ENCODE assay signal across 8 mouse cellular contexts in genomic region chr17:71003112-71003511, GRCm38 (mm10). TPM values are rescaled to one million over a fixed set of nuclear protein-coding genes. Genes with fewer than 3 reads are reported as not detected.
DNase-seq lines count a peak whose midpoint lies in the region; ATAC-seq and TF ChIP-seq lines count a peak whose summit lies in the region.

No protein-coding gene starts in this region.

- no peak for TF ChIP-seq CTCF in small intestine, adult 2 months (IDR thresholded peaks at IDR 0.05; ENCODE audit: extremely low read depth, insufficient read length, insufficient replicate concordance, low read depth, low read length)

- H3K4me3 ChIP-seq in lung, embryonic 15.5 days: peak overlapping the region; percentile 80
- H3K4me3 ChIP-seq in forebrain, embryonic 12.5 days (replicated peaks): no peak overlapping the region
- peak overlapping the region; percentile 84 for H3K4me3 ChIP-seq in limb, embryonic 12.5 days (replicated peaks)
- H3K4me3 ChIP-seq in small intestine, adult 2 months (ENCODE audit: low read depth, low read length): no peak overlapping the region

- ATAC-seq in lung, embryonic 15.5 days (ENCODE audit: borderline replicate concordance, extremely low read depth, low FRiP score, low TSS enrichment): no peak
- ATAC-seq in forebrain, embryonic 12.5 days (ENCODE audit: low FRiP score): no peak
- ATAC-seq in limb, embryonic 12.5 days (ENCODE audit: insufficient number of reproducible peaks, insufficient read depth, low FRiP score, low TSS enrichment, low read depth): no peak

- DNase-seq in lung, postnatal 14 days: no peak
- no peak for DNase-seq in adrenal gland, adult 18-20 months (ENCODE audit: low spot score in 2 of 2)
- no peak for DNase-seq in yolk sac, embryonic 10.5 days (ENCODE audit: low spot score)
- no peak for DNase-seq in ovary, postnatal 36 days (ENCODE audit: low spot score)

- peak overlapping the region; percentile 41 for H3K9ac ChIP-seq in lung, embryonic 15.5 days
- H3K9ac ChIP-seq in forebrain, embryonic 12.5 days: no peak overlapping the region; the same call in 1 of the 2 replicates
- H3K9ac ChIP-seq in limb, embryonic 12.5 days (replicated peaks): no peak overlapping the region; the same call in 1 of the 2 replicates

- TF ChIP-seq POLR2A in small intestine, adult 2 months (IDR thresholded peaks at IDR 0.05; ENCODE audit: low read depth, low read length): no peak

- peak overlapping the region; percentile 76 for H3K4me2 ChIP-seq in lung, embryonic 15.5 days
- H3K4me2 ChIP-seq in forebrain, embryonic 12.5 days: peak overlapping the region; percentile 61
- peak overlapping the region; percentile 72 for H3K4me2 ChIP-seq in limb, embryonic 12.5 days

- 47% methylated on average over 4 of the region's 4 CpGs for WGBS in lung, embryonic 15.5 days
- WGBS in forebrain, embryonic 12.5 days: 59% methylated on average over 4 of the region's 4 CpGs
- WGBS in limb, embryonic 12.5 days: 69% methylated on average over 4 of the region's 4 CpGs
- WGBS in small intestine, adult 2 months: 29% methylated on average over 4 of the region's 4 CpGs

- no peaks in the 10 kb centered on the region for H3K36me3 ChIP-seq in lung, embryonic 15.5 days
- H3K36me3 ChIP-seq in forebrain, embryonic 12.5 days (replicated peaks): no peaks in the 10 kb centered on the region
- H3K36me3 ChIP-seq in limb, embryonic 12.5 days: no peaks in the 10 kb centered on the region; the same call in 1 of the 2 replicates
- 0 out of 2 replicates have a peak, but pooled peaks cover 2% of the 10 kb centered on the region for H3K36me3 ChIP-seq in small intestine, adult 2 months (ENCODE audit: control insufficient read depth, insufficient read depth, low read length)

- peak overlapping the region; percentile 100 for H3K27ac ChIP-seq in lung, embryonic 15.5 days
- H3K27ac ChIP-seq in forebrain, embryonic 12.5 days: peak overlapping the region; percentile 96
- peak overlapping the region; percentile 100 for H3K27ac ChIP-seq in limb, embryonic 12.5 days
- H3K27ac ChIP-seq in small intestine, adult 2 months (ENCODE audit: insufficient read depth, low read depth, low read length): peak overlapping the region; percentile 84

- peaks cover 37% of the 10 kb centered on the region for H3K4me1 ChIP-seq in lung, embryonic 15.5 days
- H3K4me1 ChIP-seq in forebrain, embryonic 12.5 days: peaks cover 20% of the 10 kb centered on the region
- peaks cover 32% of the 10 kb centered on the region for H3K4me1 ChIP-seq in limb, embryonic 12.5 days (replicated peaks)
- peaks cover 8% of the 10 kb centered on the region; the same call in 1 of the 2 replicates for H3K4me1 ChIP-seq in small intestine, adult 2 months (ENCODE audit: control insufficient read depth, insufficient read depth, insufficient read length, low read length)

- H3K9me3 ChIP-seq in lung, embryonic 15.5 days: no peaks in the 10 kb centered on the region
- H3K9me3 ChIP-seq in forebrain, embryonic 12.5 days: no peaks in the 10 kb centered on the region
- no peaks in the 10 kb centered on the region for H3K9me3 ChIP-seq in limb, embryonic 12.5 days

- H3K27me3 ChIP-seq in lung, embryonic 15.5 days: no peaks in the 10 kb centered on the region
- H3K27me3 ChIP-seq in forebrain, embryonic 12.5 days: no peaks in the 10 kb centered on the region
- no peaks in the 10 kb centered on the region for H3K27me3 ChIP-seq in limb, embryonic 12.5 days
- no peaks in the 10 kb centered on the region for H3K27me3 ChIP-seq in small intestine, adult 2 months (ENCODE audit: control insufficient read depth, insufficient read depth, low read length)

RNA-seq across cellular contexts. Expression of gene Myl12a, which starts 0.4 kb away (rescaled TPM):
- polyA plus RNA-seq in lung, embryonic 15.5 days (2015; fragmentation: Nextera tagmentation; extraction: Ambion mirVana): 673 and 708 TPM in 2 replicates
- 265 and 294 TPM in 2 replicates for polyA plus RNA-seq in forebrain, embryonic 12.5 days (2016; fragmentation: Nextera tagmentation; extraction: Ambion mirVana)
- 586 and 602 TPM in 2 replicates for polyA plus RNA-seq in limb, embryonic 12.5 days (2016; fragmentation: Nextera tagmentation; extraction: Ambion mirVana)
- 28.8 and 52.7 TPM in 2 replicates for polyA plus RNA-seq in small intestine, adult 2 months (2012; rRNA removed)
- 100 to 1,000 TPM; 277 to 311 TPM for total RNA-seq in adrenal gland, adult 18-20 months (2021)

RNA-seq across cellular contexts. Expression of gene Myom1, which starts 0.7 kb away (rescaled TPM):
- polyA plus RNA-seq in lung, embryonic 15.5 days (2015; fragmentation: Nextera tagmentation; extraction: Ambion mirVana): 9.0 and 10.9 TPM in 2 replicates
- polyA plus RNA-seq in forebrain, embryonic 12.5 days (2016; fragmentation: Nextera tagmentation; extraction: Ambion mirVana): 1.7 and 2.0 TPM in 2 replicates
- 7.6 and 8.6 TPM in 2 replicates for polyA plus RNA-seq in limb, embryonic 12.5 days (2016; fragmentation: Nextera tagmentation; extraction: Ambion mirVana)
- polyA plus RNA-seq in small intestine, adult 2 months (2012; rRNA removed): 2.8 and 3.1 TPM in 2 replicates
- total RNA-seq in adrenal gland, adult 18-20 months (2021): 1 to 10 TPM; 2.7 to 5.4 TPM

Comparison
In these comparisons a context has a peak if more than half of its experiments do, and no peak if none do; other contexts are left out.
1. H3K4me3 ChIP-seq: peak in lung, embryonic 15.5 days (single experiment) and limb, embryonic 12.5 days (single experiment); none in forebrain, embryonic 12.5 days (single experiment) and small intestine, adult 2 months (single experiment).
2. Peak in every context shown above with its lines, with median percentiles within 50 percentile points of each other: H3K27ac ChIP-seq and H3K4me2 ChIP-seq.